Mouse (Mus musculus) stomach, postnatal 0 days (tissue): ENCODE data around the gene Mogs. TPM values are rescaled to one million over a fixed set of nuclear protein-coding genes. Genes with fewer than 3 reads are reported as not detected.

ENCODE experiments used
- ATAC-seq: fragments of 200-750 bp; cut with Nextera tagmentation; 2 replicates; pipeline ENCODE4 v1.8.0; 2017; ENCODE audit not compliant: low FRiP score, low TSS enrichment
- DNase-seq: peaks from one replicate; pipeline ENCODE4 v3.0.0-alpha.2; 2016; ENCODE audit warnings: low spot score
- H3K27ac ChIP-seq: fragments of 300-500 bp; sonication (generic); replicated peaks from 2 replicates; pipeline ENCODE4 v1.5.1; 2014; ENCODE audit warnings: mild to moderate bottlenecking, control low read depth
- H3K27me3 ChIP-seq: fragments of 300-500 bp; sonication (generic); 2 replicates; pipeline ENCODE4 v1.6.1; 2014; ENCODE audit warnings: low read length; ENCODE audit not compliant: control insufficient read depth, insufficient read depth
- H3K36me3 ChIP-seq: fragments of 300-500 bp; sonication (generic); 2 replicates; pipeline ENCODE4 v1.6.1; 2014; ENCODE audit warnings: low read length, mixed read lengths; ENCODE audit not compliant: control insufficient read depth, insufficient read depth
- H3K4me1 ChIP-seq: fragments of 300-500 bp; sonication (generic); replicated peaks from 2 replicates; pipeline ENCODE4 v1.6.1; 2014; ENCODE audit warnings: antibody characterized with exemption; ENCODE audit not compliant: control insufficient read depth, insufficient read depth
- H3K4me2 ChIP-seq: fragments of 300-500 bp; sonication (generic); replicated peaks from 2 replicates; pipeline ENCODE4 v1.6.1; 2014; ENCODE audit warnings: low read depth, mild to moderate bottlenecking, control low read depth, moderate library complexity
- H3K4me3 ChIP-seq: fragments of 300-500 bp; sonication (generic); 2 replicates; pipeline ENCODE4 v1.5.1; 2014; ENCODE audit warnings: low read depth, low read length, control low read depth
- H3K9ac ChIP-seq: fragments of 300-500 bp; sonication (generic); 2 replicates; pipeline ENCODE4 v1.6.1; 2014; ENCODE audit warnings: mild to moderate bottlenecking, low read length, control low read depth, mixed read lengths
- H3K9me3 ChIP-seq: fragments of 300-500 bp; sonication (generic); 2 replicates; pipeline ENCODE4 v1.6.1; 2016; ENCODE audit warnings: low read length; ENCODE audit not compliant: control insufficient read depth
- CTCF ChIP-seq: IDR thresholded peaks from 2 replicates; pipeline ENCODE4 v1.5.1; 2016; ENCODE audit warnings: antibody characterized with exemption, low read depth, mild to moderate bottlenecking, moderate library complexity
- EP300 ChIP-seq: optimal IDR thresholded peaks from 2 replicates; pipeline ENCODE3; 2016; ENCODE audit warnings: antibody characterized with exemption
- WGBS: fragments of 180-500 bp; shearing (Covaris S2); extraction: QIAGEN DNeasy Blood & Tissue Kit; methylation state at CpG from one replicate; pipeline ENCODE4 v1.1.7; 2014; 5-methylcytosine and 5-hydroxymethylcytosine counted together
- polyA plus RNA-seq: library from polyadenylated mRNA; unstranded; fragments of >200 nt; fragmentation: Nextera tagmentation; extraction: Ambion mirVana; gene quantifications from 2 replicates; pipeline ENCODE4 v1.2.1, GENCODE M21; 2015

The Mogs gene
- polyA plus RNA-seq, 1 experiment from 2014 or later = 23.2 TPM

DNA sequence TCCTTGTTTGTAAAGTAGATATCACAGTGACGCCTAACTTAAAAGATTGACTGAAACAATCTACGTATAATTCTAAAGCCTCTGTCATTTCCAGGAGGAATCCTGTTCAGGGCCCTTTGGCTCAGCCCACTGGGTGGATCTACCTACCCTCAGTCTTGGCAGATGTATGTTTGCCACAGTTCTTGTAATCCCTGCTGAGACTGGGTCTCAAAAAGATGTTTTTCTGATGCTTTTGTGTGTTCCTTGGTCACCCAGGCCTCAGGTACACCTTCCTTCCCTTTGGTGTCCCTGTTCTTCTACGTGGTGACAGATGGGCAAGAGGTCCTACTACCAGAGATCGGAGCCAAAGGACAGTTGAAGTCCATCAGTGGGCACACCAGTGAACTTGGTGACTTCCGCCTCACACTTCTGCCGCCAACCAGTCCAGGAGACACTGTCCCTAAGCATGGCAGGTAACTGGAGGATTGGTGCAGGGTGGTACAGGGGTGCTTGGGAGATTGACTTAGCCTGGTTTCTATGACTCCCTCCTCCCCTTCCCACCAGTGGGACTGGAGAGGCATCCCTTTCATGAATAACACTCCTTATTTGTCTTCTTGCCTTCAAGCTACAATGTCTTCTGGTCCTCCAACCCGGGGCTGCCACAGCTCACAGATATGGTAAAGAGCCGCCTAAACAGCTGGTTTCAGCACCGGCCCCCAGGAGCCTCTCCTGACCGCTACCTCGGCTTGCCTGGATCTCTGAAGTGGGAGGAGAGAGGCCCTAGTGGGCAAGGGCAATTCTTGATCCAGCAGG lies 1.3 kb downstream of the Mogs start:
- Histone ChIP-seq H3K4me2 (peak overlapping the region; percentile 97), H3K36me3 (peaks cover 5% of the 10 kb centered on the region), H3K27ac (peak overlapping the region; percentile 92; the same call in 1 of the 2 replicates), H3K9ac (peak overlapping the region; percentile 84), H3K27me3 (no peaks in the 10 kb centered on the region), H3K9me3 (no peaks in the 10 kb centered on the region), H3K4me1 (no peaks in the 10 kb centered on the region), H3K4me3 (peak overlapping the region; percentile 66)
- ATAC-seq (no peak), DNase-seq (no peak)
- WGBS = 65% methylated on average over 11 of the region's 11 CpGs
- TF ChIP-seq EP300 (no peak), CTCF (no peak)

GRCm38 (mm10) chr6:83117165-83117438 lies 1.8 kb downstream of the Mogs start:
- Histone ChIP-seq H3K27me3 (no peaks in the 10 kb centered on the region), H3K9me3 (no peaks in the 10 kb centered on the region), H3K4me2 (no peak overlapping the region), H3K36me3 (peaks cover 5% of the 10 kb centered on the region), H3K4me3 (no peak overlapping the region), H3K9ac (no peak overlapping the region), H3K4me1 (no peaks in the 10 kb centered on the region), H3K27ac (no peak overlapping the region)
- no peak for DNase-seq
- TF ChIP-seq CTCF (no peak), EP300 (no peak)
- 85% methylated on average over 4 of the region's 4 CpGs for WGBS
- no peak for ATAC-seq

DNA sequence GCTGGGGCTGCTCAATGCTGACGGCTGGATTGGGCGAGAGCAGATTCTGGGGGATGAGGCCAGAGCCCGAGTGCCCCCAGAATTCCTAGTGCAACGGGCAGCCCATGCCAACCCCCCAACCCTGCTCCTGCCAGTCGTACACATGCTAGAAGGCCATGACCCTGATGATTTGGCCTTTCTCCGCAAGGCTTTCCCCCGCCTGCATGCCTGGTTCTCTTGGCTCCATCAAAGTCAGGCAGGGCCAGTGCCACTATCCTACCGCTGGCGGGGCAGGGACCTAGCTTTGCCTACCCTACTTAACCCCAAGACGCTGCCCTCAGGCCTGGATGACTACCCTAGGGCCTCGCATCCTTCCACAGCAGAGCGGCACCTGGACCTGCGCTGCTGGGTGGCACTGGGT lies 2.3 kb downstream of the Mogs start:
- no peak overlapping the region for H3K27ac ChIP-seq
- H3K4me3 ChIP-seq = no peak overlapping the region
- TF ChIP-seq EP300 = no peak
- TF ChIP-seq CTCF = no peak
- no peaks in the 10 kb centered on the region for H3K9me3 ChIP-seq
- H3K27me3 ChIP-seq = no peaks in the 10 kb centered on the region
- peaks cover 5% of the 10 kb centered on the region for H3K36me3 ChIP-seq
- 90% methylated on average over 13 of the region's 13 CpGs for WGBS
- no peak overlapping the region for H3K4me2 ChIP-seq
- H3K9ac ChIP-seq = no peak overlapping the region
- DNase-seq (no peak), ATAC-seq (no peak)
- H3K4me1 ChIP-seq = no peaks in the 10 kb centered on the region; the same call in 1 of the 2 replicates

GRCm38 (mm10) chr6:83118369-83118768 lies 3.1 kb downstream of the Mogs start:
- no peaks in the 10 kb centered on the region for H3K27me3 ChIP-seq
- DNase-seq (no peak), ATAC-seq (no peak)
- no peaks in the 10 kb centered on the region for H3K9me3 ChIP-seq
- H3K4me3 ChIP-seq = no peak overlapping the region
- H3K4me2 ChIP-seq = no peak overlapping the region
- 72% methylated on average over 11 of the region's 11 CpGs for WGBS
- no peak overlapping the region for H3K27ac ChIP-seq
- TF ChIP-seq CTCF (no peak), EP300 (no peak)
- H3K9ac ChIP-seq = no peak overlapping the region
- H3K4me1 ChIP-seq = no peaks in the 10 kb centered on the region; the same call in 1 of the 2 replicates
- peaks cover 5% of the 10 kb centered on the region for H3K36me3 ChIP-seq

DNA sequence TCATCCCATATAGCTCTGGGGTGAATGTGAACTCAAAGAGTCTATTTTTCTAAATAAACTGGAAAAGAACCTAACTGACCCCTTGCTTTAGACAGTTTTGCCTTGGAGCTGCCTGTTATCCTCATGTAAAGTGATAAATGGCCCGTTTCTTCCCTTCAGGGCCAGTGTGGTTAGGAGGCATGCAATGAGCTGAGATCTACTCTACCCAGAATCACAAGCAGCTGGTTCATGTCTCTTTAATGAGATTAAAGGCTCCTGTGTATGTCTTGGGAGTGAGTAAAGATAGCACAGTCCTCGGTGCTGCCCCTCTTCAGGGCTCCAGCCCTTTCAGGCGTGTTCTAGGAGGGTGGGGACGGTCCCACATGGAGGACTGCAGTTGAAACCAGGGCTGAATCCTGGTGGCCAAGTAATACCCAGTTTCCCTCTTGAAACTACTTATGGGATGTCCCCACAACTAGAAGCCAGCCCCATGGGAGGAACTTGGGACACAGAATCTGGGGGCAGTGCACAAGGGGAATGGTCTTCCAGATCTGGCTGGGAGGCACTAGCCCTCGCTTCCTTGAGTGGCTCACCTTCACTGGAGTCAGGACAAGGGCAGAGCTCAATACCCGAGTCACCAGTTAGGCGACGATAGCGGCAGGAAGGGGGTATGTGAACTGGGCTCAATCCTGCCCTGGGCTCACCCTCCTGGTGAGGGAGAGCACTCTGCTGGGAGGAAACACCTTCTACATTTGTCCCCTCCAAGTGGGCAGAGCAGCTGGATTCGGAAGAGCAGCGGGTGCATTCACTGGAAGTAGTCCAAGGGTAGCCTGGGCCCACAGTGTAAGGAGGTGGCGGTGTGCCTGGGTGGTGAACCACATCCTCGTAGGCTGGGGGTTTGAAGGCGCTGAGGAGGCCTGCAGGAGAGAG lies 3.8 kb downstream of the Mogs start:
- ATAC-seq (no peak), DNase-seq (no peak)
- H3K4me1 ChIP-seq = no peaks in the 10 kb centered on the region; the same call in none of the 2 replicates
- peaks cover 5% of the 10 kb centered on the region for H3K36me3 ChIP-seq
- no peak overlapping the region for H3K4me2 ChIP-seq
- 76% methylated on average over 14 of the region's 14 CpGs for WGBS
- H3K9me3 ChIP-seq = no peaks in the 10 kb centered on the region
- TF ChIP-seq CTCF (no peak), EP300 (no peak)
- H3K27ac ChIP-seq = no peak overlapping the region
- H3K4me3 ChIP-seq = no peak overlapping the region
- no peaks in the 10 kb centered on the region for H3K27me3 ChIP-seq
- no peak overlapping the region for H3K9ac ChIP-seq

DNA sequence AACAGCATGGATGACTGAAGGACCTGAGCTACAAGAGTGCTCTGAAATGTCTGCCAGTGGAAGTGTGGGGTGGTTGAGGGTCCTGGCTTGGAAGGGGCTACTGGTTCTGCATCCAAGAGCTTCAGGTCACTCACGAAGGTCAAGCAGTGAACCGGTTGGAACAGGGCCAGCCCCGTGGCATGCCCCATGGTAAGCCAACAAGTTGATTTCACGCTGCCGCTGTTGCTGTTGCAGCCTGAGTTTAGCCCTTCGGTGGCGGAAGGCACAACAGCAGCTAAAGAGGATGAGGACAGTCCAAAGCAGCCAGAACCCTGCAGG lies 4.4 kb downstream of the Mogs start:
- Histone ChIP-seq H3K27ac (no peak overlapping the region), H3K4me2 (no peak overlapping the region), H3K27me3 (no peaks in the 10 kb centered on the region), H3K4me1 (no peaks in the 10 kb centered on the region; the same call in none of the 2 replicates), H3K36me3 (peaks cover 5% of the 10 kb centered on the region), H3K4me3 (no peak overlapping the region), H3K9ac (no peak overlapping the region), H3K9me3 (no peaks in the 10 kb centered on the region)
- 65% methylated on average over 7 of the region's 7 CpGs for WGBS
- no peak for ATAC-seq
- TF ChIP-seq CTCF (no peak), EP300 (no peak)
- no peak for DNase-seq
